Mouse (Mus musculus): Measurements from ENCODE around the gene Ptcd2. TPM values are rescaled to one million over a fixed set of nuclear protein-coding genes. Genes with fewer than 3 reads are reported as not detected.
A peak's percentile ranks its signal among the peaks of the same experiment; 100 is the strongest.
"Not testable (repeated sequence)": the region's sequence is repeated elsewhere in the genome, so short reads cannot be mapped to it uniquely, and the experiment has no call there.

Gene Ptcd2
- polyA plus RNA-seq, 1 experiment from 2014 or later = 53.2 TPM

DNA sequence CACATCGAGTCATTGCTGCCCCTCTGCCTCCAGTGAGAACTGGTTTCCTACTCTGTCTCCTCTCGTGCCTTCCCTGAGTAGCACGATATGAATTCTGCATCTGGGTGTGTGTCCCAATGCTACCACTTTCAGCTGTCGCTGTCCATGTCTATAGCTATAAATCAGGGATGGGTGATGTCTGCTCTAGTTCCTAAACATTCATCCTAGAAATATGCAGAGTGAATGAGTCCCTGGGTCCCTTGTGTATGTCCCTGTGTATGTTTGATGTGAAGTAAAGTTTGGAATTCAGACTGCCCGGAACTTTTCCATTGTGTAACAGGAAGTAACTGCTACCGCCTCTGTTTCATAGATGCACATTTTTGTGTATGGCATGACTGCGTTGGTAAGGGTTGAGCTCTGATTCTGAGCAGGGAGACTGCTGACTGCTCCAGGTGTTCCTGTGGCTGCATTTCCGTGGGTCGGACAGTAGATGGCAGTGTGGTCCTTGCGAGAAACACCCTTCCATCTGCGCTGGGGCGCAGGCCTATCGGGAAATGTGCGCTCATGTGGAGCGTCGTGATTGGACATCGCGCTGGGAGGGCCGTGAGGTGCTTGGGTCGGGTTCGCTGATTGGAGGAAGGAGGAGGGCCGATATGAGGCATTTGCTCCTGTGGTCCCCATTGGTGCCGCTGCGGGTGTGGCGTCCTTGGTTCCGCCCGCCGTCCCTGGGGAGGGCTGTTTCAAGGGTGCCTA lies 8.4 kb upstream of the Ptcd2 start:
- Histone ChIP-seq H3K27me3 (replicated peaks) (no peaks in the 10 kb centered on the region), H3K27ac (peak overlapping the region; percentile 83), H3K9me3 (no peaks in the 10 kb centered on the region), H3K4me2 (peak overlapping the region; percentile 64), H3K9ac (peak overlapping the region; percentile 47), H3K36me3 (replicated peaks) (0 out of 2 replicates have a peak, but pooled peaks cover 3% of the 10 kb centered on the region), H3K4me3 (peak overlapping the region; percentile 42), H3K4me1 (peaks cover 10% of the 10 kb centered on the region)
- 12% methylated on average over 28 of the region's 28 CpGs for WGBS
- peak; percentile 100 for ATAC-seq (replicated peaks)

DNA sequence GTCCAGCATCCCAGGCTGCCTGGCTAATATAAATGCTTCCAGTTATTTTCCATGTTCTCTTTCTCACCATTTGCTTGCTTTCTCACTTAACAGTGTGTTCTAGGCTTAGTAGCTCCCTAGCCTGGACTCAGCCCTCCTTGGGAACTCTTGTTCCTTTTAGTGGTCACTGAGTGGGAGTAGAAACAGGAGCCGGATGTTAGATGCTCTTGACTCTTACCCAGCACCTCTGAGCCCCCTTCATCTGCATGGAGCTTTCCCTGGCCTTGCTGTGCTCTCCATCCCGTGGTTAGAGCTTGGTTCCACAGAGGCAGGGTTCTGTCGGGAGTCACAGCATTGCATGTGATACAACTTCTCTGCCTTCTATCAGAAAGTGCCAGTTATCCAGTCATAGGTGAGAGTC lies 7.1 kb upstream of the Ptcd2 start:
- Histone ChIP-seq H3K4me2 (no peak overlapping the region), H3K4me3 (no peak overlapping the region), H3K27ac (no peak overlapping the region), H3K27me3 (replicated peaks) (no peaks in the 10 kb centered on the region), H3K36me3 (replicated peaks) (0 out of 2 replicates have a peak, but pooled peaks cover 3% of the 10 kb centered on the region), H3K4me1 (peaks cover 10% of the 10 kb centered on the region), H3K9ac (no peak overlapping the region), H3K9me3 (no peaks in the 10 kb centered on the region)
- ATAC-seq (replicated peaks) = no peak
- 88% methylated on average over 3 of the region's 3 CpGs for WGBS

DNA sequence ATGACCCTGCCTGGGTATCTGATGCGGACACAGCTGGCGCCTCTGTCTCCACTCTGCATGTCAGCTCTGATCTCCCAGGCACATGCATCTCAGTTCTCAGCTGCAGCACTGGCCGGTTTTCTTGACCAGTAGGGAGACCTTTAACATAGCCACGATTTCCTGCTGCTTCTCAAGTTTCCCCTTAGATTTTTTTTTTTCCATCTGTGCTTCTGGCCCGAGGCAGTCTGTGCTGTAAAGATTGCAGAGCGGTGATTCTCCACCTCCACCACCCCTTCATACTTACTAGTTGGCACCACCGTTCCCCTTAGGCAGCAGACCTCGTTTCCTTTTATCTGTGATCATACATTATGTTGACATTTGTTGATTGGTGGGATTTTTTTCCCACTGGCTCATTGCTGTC lies 6.7 kb upstream of the Ptcd2 start:
- H3K9me3 ChIP-seq = no peaks in the 10 kb centered on the region

DNA sequence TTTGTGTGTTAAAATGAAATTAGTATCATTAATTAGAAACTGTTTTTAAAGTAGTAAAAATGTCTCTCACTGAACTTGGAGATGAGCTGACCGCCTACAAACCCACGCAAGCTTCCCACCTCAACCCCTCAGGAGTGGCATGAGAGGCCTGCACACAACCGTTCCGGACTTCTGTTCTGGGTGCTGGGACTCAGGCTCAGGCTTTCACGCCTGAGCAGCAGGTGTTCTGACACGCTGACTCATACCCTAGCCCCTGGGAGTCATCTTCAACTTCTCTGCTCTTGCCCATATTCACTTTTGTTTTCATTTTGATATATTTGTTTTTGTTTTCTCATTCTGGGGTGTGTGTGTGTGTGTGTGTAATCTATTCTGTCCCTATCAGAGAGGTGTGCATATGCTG lies 5.5 kb upstream of the Ptcd2 start:
- no peak overlapping the region for H3K4me3 ChIP-seq
- no peak overlapping the region for H3K9ac ChIP-seq
- H3K4me1 ChIP-seq = peaks cover 18% of the 10 kb centered on the region
- WGBS = 96% methylated on average over 6 of the region's 6 CpGs
- no peaks in the 10 kb centered on the region for H3K9me3 ChIP-seq
- 0 out of 2 replicates have a peak, but pooled peaks cover 3% of the 10 kb centered on the region for H3K36me3 ChIP-seq (replicated peaks)
- no peak overlapping the region for H3K4me2 ChIP-seq
- H3K27ac ChIP-seq = no peak overlapping the region
- no peak for ATAC-seq (replicated peaks)
- no peaks in the 10 kb centered on the region for H3K27me3 ChIP-seq (replicated peaks)

More for the DNA sequence above, 6.7 kb upstream of the Ptcd2 start:
- no peak overlapping the region for H3K9ac ChIP-seq
- H3K27me3 ChIP-seq (replicated peaks) = no peaks in the 10 kb centered on the region
- 0 out of 2 replicates have a peak, but pooled peaks cover 3% of the 10 kb centered on the region for H3K36me3 ChIP-seq (replicated peaks)
- ATAC-seq (replicated peaks) = no peak
- 81% methylated on average over 8 of the region's 8 CpGs for WGBS
- H3K27ac ChIP-seq = no peak overlapping the region
- no peak overlapping the region for H3K4me3 ChIP-seq
- peaks cover 10% of the 10 kb centered on the region for H3K4me1 ChIP-seq
- H3K4me2 ChIP-seq = no peak overlapping the region

DNA sequence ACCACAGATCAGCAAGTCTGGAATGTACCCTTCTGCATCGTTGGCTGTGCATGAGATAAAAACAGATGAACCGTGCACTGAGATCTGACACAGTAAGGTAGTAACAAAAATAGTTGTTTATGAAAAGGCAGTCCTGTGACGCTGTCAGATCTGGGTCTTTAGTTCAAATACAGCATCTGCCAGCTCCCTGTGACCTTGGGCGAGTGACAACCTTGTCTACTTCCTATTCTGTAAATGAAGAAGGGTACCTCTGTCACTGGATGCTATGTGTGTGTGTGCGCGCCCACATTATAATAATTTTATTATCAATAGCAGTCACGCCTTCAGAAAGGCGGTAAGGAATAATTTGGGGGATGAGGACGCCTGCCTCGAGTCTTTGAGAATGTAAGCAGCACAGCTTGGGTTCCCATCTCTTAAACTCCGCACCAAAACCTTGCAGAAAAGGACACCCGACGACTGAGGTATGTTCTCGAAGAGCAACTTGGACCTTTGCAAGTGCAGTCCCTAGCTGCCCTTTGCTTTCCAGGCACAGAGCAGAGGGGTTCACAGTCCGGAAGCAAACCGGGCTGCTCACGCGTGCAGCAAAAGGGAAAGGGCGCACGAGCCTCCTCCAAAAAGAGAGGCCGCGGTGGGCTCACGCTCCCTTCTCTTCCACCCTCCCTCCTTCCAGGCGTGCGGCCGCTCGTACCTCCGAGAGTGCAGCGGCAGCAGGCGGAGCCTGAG lies 468 bp downstream of the Ptcd2 start:
- peak; percentile 89 for ATAC-seq (replicated peaks)
- 3% methylated on average over 30 of the region's 30 CpGs for WGBS
- Histone ChIP-seq H3K4me3 (peak overlapping the region; percentile 80), H3K27ac (peak overlapping the region; percentile 86), H3K9ac (peak overlapping the region; percentile 84), H3K27me3 (replicated peaks) (no peaks in the 10 kb centered on the region), H3K4me2 (peak overlapping the region; percentile 72), H3K36me3 (replicated peaks) (peaks cover 10% of the 10 kb centered on the region; the same call in 1 of the 2 replicates), H3K4me1 (peaks cover 17% of the 10 kb centered on the region), H3K9me3 (no peaks in the 10 kb centered on the region)

DNA sequence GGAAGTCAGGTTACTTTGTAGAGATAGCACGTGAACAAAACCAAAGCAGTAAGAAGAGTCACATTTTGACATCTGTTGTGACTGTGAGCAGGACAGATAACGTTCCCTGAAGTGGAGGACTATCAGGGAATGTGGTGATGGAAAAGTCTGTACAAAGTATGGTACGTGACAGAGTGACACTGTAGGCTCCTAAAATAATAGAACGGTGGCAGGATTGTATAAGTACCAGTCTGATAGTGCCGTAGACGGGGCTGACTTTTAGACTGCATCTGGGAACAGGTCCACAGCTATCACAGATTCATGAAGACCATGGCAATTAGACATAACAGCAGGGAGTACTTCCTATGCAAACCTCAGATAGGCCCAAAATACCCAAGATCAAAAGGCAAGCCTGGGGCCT lies 3.0 kb downstream of the Ptcd2 start:
- Histone ChIP-seq H3K4me1 (peaks cover 17% of the 10 kb centered on the region), H3K36me3 (replicated peaks) (peaks cover 24% of the 10 kb centered on the region), H3K9me3 (no peaks in the 10 kb centered on the region), H3K27ac (no peak overlapping the region), H3K4me3 (no peak overlapping the region), H3K4me2 (no peak overlapping the region), H3K27me3 (replicated peaks) (no peaks in the 10 kb centered on the region), H3K9ac (no peak overlapping the region)
- WGBS = 95% methylated on average over 6 of the region's 6 CpGs
- no peak for ATAC-seq (replicated peaks)

DNA sequence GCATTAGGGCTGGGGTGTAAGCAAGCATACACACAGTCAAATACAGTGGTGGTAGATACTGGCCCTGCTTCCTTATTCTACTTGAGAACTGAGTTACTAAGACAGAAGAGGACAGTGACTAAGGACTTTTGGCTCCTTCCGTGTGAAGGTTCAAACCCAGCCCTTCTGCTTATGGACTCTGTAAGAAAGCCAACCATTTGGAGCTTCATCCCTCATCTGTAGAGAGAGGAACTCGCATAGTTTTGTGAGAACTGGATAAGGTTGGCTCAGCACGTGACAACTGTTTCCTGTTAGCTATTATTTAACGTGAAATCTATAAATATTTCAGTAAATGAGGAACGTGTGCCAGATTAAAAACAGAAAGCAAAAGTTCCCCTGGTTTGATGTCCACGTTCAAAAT lies 7.0 kb downstream of the Ptcd2 start:
- Histone ChIP-seq H3K4me3 (no peak overlapping the region), H3K27me3 (replicated peaks) (no peaks in the 10 kb centered on the region), H3K4me1 (no peaks in the 10 kb centered on the region), H3K9me3 (no peaks in the 10 kb centered on the region), H3K9ac (no peak overlapping the region), H3K27ac (no peak overlapping the region), H3K4me2 (no peak overlapping the region), H3K36me3 (replicated peaks) (peaks cover 47% of the 10 kb centered on the region)
- WGBS = 91% methylated on average over 6 of the region's 6 CpGs
- ATAC-seq (replicated peaks) = no peak

DNA sequence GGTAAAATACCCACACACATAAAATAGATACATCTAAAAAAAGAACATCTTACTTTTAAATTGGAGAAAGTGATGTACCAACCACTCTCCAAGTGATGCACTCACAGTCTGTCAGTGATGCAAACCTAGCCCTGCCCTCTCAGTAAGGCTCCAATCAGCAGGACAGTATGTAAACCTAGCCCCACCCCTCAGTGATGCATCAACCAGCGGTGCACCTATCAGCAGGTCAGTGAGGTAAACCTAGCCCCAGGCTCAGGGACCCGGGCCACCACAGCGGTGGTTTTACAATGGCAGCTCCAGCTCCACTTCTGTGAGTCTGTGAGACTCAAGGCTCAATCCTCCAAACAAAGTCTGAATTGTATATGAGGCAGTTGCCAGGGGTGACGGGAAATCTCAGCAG lies 13.2 kb downstream of the Ptcd2 start:
- 76% methylated on average over 4 of the region's 4 CpGs for WGBS
- H3K36me3 ChIP-seq (replicated peaks) = peaks cover 69% of the 10 kb centered on the region

DNA sequence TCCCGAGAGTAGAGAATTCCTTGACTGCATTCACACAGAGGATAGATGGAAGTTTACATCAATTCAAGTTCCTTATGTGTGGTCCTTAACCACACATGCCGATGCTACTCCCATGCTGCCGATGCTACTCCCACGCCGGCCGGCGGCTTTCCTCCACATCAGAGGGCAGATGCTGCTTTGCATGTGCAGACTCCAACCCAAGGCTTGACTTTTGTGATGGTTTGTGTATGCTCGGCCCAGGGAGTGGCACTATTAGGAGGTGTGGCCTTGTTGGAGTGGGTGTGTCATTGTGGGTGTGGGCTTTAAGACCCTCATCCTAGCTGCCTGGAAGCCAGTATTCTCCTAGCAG lies 20.2 kb downstream of the Ptcd2 start:
- H3K4me2 ChIP-seq; H3K9me3 ChIP-seq; ATAC-seq (replicated peaks); H3K9ac ChIP-seq; H3K27me3 ChIP-seq (replicated peaks); H3K27ac ChIP-seq; H3K4me1 ChIP-seq; H3K4me3 ChIP-seq: not testable (repeated sequence)
- WGBS = 84% methylated on average over 8 of the region's 8 CpGs
- H3K36me3 ChIP-seq (replicated peaks) = peaks cover 53% of the 10 kb centered on the region

More for the DNA sequence above, 13.2 kb downstream of the Ptcd2 start:
- no peak for ATAC-seq (replicated peaks)
- H3K4me1 ChIP-seq = no peaks in the 10 kb centered on the region
- no peaks in the 10 kb centered on the region for H3K27me3 ChIP-seq (replicated peaks)
- no peak overlapping the region for H3K9ac ChIP-seq
- no peak overlapping the region for H3K4me3 ChIP-seq
- no peak overlapping the region for H3K27ac ChIP-seq
- H3K9me3 ChIP-seq = no peaks in the 10 kb centered on the region
- H3K4me2 ChIP-seq = no peak overlapping the region

DNA sequence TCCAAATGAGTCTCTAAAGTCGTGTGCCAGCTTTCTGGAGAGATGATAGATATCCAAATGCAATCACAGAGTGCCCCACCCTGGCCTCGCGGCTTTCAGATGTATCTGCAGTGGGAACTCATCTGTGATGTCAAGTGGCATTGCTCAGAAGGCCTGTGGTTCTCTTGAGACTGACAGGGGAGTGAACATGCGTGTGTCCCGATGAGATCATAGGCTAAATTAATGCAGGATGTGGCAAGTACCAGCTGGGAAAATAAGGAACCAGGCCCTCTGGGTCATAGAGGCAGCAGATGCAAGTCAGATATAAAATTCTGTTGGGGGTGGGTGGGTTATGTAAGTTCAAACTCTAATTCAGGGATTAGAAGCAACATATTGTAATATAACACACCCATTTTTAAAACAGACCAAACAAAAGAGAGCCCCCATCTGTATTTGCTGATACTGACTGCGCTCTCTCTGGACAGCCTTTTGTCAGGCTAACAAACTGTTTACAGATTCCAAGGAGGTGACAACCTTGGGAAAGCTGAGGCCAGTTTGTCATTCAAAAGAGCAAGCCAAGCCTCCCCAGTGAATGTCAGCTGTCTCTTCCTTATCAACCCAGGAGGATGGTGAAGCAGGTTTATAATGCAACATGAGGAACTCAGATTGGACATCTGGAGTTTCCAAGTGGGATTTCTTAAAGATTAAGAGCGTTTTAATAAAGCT lies 20.7 kb downstream of the Ptcd2 start:
- H3K4me1 ChIP-seq = no peaks in the 10 kb centered on the region
- no peak overlapping the region for H3K4me3 ChIP-seq
- H3K9me3 ChIP-seq = no peaks in the 10 kb centered on the region
- H3K36me3 ChIP-seq (replicated peaks) = peaks cover 53% of the 10 kb centered on the region
- no peak for ATAC-seq (replicated peaks)
- H3K9ac ChIP-seq = no peak overlapping the region
- H3K4me2 ChIP-seq = no peak overlapping the region
- 67% methylated on average over 7 of the region's 7 CpGs for WGBS
- no peak overlapping the region for H3K27ac ChIP-seq
- no peaks in the 10 kb centered on the region for H3K27me3 ChIP-seq (replicated peaks)

DNA sequence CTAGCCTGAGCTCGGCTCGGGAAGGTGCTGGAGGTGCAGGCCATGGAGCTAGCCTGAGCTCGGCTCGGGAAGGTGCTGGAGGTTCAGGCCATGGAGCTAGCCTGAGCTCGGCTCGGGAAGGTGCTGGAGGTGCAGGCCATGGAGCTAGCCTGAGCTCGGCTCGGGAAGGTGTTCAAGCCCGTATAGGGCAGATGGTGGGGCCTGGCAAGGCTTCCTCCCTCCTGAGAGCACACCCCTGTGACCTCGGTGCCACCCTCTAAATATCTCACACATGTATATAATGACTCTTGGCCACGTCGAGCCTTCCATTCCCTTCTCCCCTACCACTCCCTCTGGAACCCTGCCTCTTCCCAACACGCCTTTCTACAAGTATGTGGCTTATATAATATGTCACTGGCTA lies 21.6 kb downstream of the Ptcd2 start:
- H3K27ac ChIP-seq; H3K27me3 ChIP-seq (replicated peaks); H3K9me3 ChIP-seq; H3K4me1 ChIP-seq; ATAC-seq (replicated peaks); H3K9ac ChIP-seq; H3K4me2 ChIP-seq; H3K4me3 ChIP-seq: not testable (repeated sequence)
- H3K36me3 ChIP-seq (replicated peaks) = peaks cover 48% of the 10 kb centered on the region
- WGBS = 93% methylated on average over 13 of the region's 13 CpGs

DNA sequence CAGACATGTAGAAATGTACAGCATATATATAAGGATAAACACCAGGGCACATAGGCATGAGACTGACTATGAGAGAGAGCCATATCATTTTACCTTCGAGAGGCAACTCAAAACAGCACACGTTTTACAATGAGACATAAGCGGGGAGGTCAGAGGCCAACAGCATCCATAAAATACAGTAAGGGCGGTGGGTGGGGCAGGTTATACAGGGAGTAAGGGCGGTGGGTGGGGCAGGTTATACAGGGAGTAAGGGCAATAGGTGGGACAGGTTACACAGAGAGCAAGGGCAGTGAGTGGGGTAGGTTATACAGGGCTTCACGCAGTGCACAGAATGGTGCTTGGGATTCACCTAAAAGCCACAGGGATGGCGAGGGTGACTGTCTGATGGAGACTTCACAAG lies 24.1 kb downstream of the Ptcd2 start:
- Histone ChIP-seq H3K9ac (no peak overlapping the region), H3K27ac (no peak overlapping the region), H3K9me3 (no peaks in the 10 kb centered on the region), H3K4me2 (no peak overlapping the region), H3K27me3 (replicated peaks) (no peaks in the 10 kb centered on the region), H3K4me1 (no peaks in the 10 kb centered on the region), H3K4me3 (no peak overlapping the region), H3K36me3 (replicated peaks) (peaks cover 30% of the 10 kb centered on the region)
- WGBS = 93% methylated on average over 7 of the region's 7 CpGs
- ATAC-seq (replicated peaks) = no peak

Data from midbrain, embryonic 15.5 days (tissue).